Mouse (Mus musculus): Measurements from ENCODE around the gene Kcnb1. TPM values are rescaled to one million over a fixed set of nuclear protein-coding genes. Genes with fewer than 3 reads are reported as not detected.

Kcnb1 gene
- polyA plus RNA-seq, 1 experiment from 2014 or later = 0.24 TPM

GRCm38 (mm10) chr2:167125781-167126180, 64.2 kb downstream of the Kcnb1 start:
- H3K27me3 ChIP-seq (replicated peaks) = peaks cover 23% of the 10 kb centered on the region
- WGBS = 68% methylated on average over 4 of the region's 4 CpGs
- H3K4me2 ChIP-seq = no peak overlapping the region
- H3K4me1 ChIP-seq (replicated peaks) = peaks cover 32% of the 10 kb centered on the region
- no peak for ATAC-seq (ENCODE audit: insufficient number of reproducible peaks, low FRiP score)
- H3K36me3 ChIP-seq = no peaks in the 10 kb centered on the region
- 0 out of 2 replicates have a peak, but pooled peaks cover 3% of the 10 kb centered on the region for H3K9me3 ChIP-seq (replicated peaks)
- H3K4me3 ChIP-seq = no peak overlapping the region
- H3K27ac ChIP-seq (ENCODE audit: poor library complexity, severe bottlenecking) = no peak overlapping the region
- no peak overlapping the region for H3K9ac ChIP-seq

- H3K9me3 ChIP-seq (replicated peaks) = 0 out of 2 replicates have a peak, but pooled peaks cover 3% of the 10 kb centered on the region
- H3K36me3 ChIP-seq = no peaks in the 10 kb centered on the region
- peaks cover 17% of the 10 kb centered on the region for H3K4me1 ChIP-seq (replicated peaks)
- H3K27ac ChIP-seq (ENCODE audit: poor library complexity, severe bottlenecking) = no peak overlapping the region
- H3K4me2 ChIP-seq = no peak overlapping the region
- H3K27me3 ChIP-seq (replicated peaks) = peaks cover 17% of the 10 kb centered on the region; the same call in 1 of the 2 replicates
- H3K9ac ChIP-seq = no peak overlapping the region
- ATAC-seq (ENCODE audit: insufficient number of reproducible peaks, low FRiP score) = no peak
- WGBS = 39% methylated on average over 11 of the region's 11 CpGs
- H3K4me3 ChIP-seq = no peak overlapping the region
Measured at GRCm38 (mm10) chr2:167123936-167124335, 66.0 kb downstream of the Kcnb1 start.

- Histone ChIP-seq H3K27ac (ENCODE audit: poor library complexity, severe bottlenecking) (no peak overlapping the region), H3K4me3 (no peak overlapping the region), H3K36me3 (no peaks in the 10 kb centered on the region), H3K9me3 (replicated peaks) (0 out of 2 replicates have a peak, but pooled peaks cover 3% of the 10 kb centered on the region), H3K27me3 (replicated peaks) (0 out of 2 replicates have a peak, but pooled peaks cover 13% of the 10 kb centered on the region), H3K4me2 (no peak overlapping the region), H3K9ac (no peak overlapping the region), H3K4me1 (replicated peaks) (peaks cover 12% of the 10 kb centered on the region)
- 61% methylated on average over 6 of the region's 6 CpGs for WGBS
- ATAC-seq (ENCODE audit: insufficient number of reproducible peaks, low FRiP score) = no peak
Measured at GRCm38 (mm10) chr2:167122737-167123136, 67.2 kb downstream of the Kcnb1 start.

- 0 out of 2 replicates have a peak, but pooled peaks cover 13% of the 10 kb centered on the region for H3K27me3 ChIP-seq (replicated peaks)
Measured at GRCm38 (mm10) chr2:167121996-167122395, 68.0 kb downstream of the Kcnb1 start.

GRCm38 (mm10) chr2:167121228-167121627, 68.7 kb downstream of the Kcnb1 start:
- WGBS = 69% methylated on average over 6 of the region's 6 CpGs

More at GRCm38 (mm10) chr2:167121996-167122395, 68.0 kb downstream of the Kcnb1 start:
- H3K4me3 ChIP-seq = no peak overlapping the region
- WGBS = 82% methylated on average over 7 of the region's 7 CpGs
- 0 out of 2 replicates have a peak, but pooled peaks cover under 1% of the 10 kb centered on the region for H3K9me3 ChIP-seq (replicated peaks)
- no peak for ATAC-seq (ENCODE audit: insufficient number of reproducible peaks, low FRiP score)
- H3K4me1 ChIP-seq (replicated peaks) = peaks cover 12% of the 10 kb centered on the region
- no peaks in the 10 kb centered on the region for H3K36me3 ChIP-seq
- no peak overlapping the region for H3K27ac ChIP-seq (ENCODE audit: poor library complexity, severe bottlenecking)
- no peak overlapping the region for H3K9ac ChIP-seq
- no peak overlapping the region for H3K4me2 ChIP-seq

GRCm38 (mm10) chr2:167120186-167120830, 69.6 kb downstream of the Kcnb1 start:
- Histone ChIP-seq H3K36me3 (no peaks in the 10 kb centered on the region), H3K4me3 (no peak overlapping the region), H3K27ac (ENCODE audit: poor library complexity, severe bottlenecking) (no peak overlapping the region), H3K27me3 (replicated peaks) (0 out of 2 replicates have a peak, but pooled peaks cover 14% of the 10 kb centered on the region), H3K9me3 (replicated peaks) (no peaks in the 10 kb centered on the region), H3K4me2 (no peak overlapping the region), H3K4me1 (replicated peaks) (peaks cover 12% of the 10 kb centered on the region), H3K9ac (no peak overlapping the region)
- 74% methylated on average over 12 of the region's 12 CpGs for WGBS
- ATAC-seq (ENCODE audit: insufficient number of reproducible peaks, low FRiP score) = no peak

More at GRCm38 (mm10) chr2:167121228-167121627, 68.7 kb downstream of the Kcnb1 start:
- Histone ChIP-seq H3K36me3 (no peaks in the 10 kb centered on the region), H3K9ac (no peak overlapping the region), H3K4me1 (replicated peaks) (peaks cover 12% of the 10 kb centered on the region), H3K4me3 (no peak overlapping the region), H3K27me3 (replicated peaks) (0 out of 2 replicates have a peak, but pooled peaks cover 13% of the 10 kb centered on the region), H3K4me2 (no peak overlapping the region), H3K9me3 (replicated peaks) (no peaks in the 10 kb centered on the region), H3K27ac (ENCODE audit: poor library complexity, severe bottlenecking) (no peak overlapping the region)
- ATAC-seq (ENCODE audit: insufficient number of reproducible peaks, low FRiP score) = peak; percentile 56

- H3K36me3 ChIP-seq = no peaks in the 10 kb centered on the region
- H3K4me3 ChIP-seq = no peak overlapping the region
- H3K9ac ChIP-seq = no peak overlapping the region
- ATAC-seq (ENCODE audit: insufficient number of reproducible peaks, low FRiP score) = no peak
- peaks cover 5% of the 10 kb centered on the region for H3K4me1 ChIP-seq (replicated peaks)
- H3K9me3 ChIP-seq (replicated peaks) = no peaks in the 10 kb centered on the region
- H3K4me2 ChIP-seq = no peak overlapping the region
- H3K27me3 ChIP-seq (replicated peaks) = 0 out of 2 replicates have a peak, but pooled peaks cover 22% of the 10 kb centered on the region
- H3K27ac ChIP-seq (ENCODE audit: poor library complexity, severe bottlenecking) = no peak overlapping the region
- WGBS = 68% methylated on average over 10 of the region's 10 CpGs
Measured at GRCm38 (mm10) chr2:167118046-167118445, 71.9 kb downstream of the Kcnb1 start.

GRCm38 (mm10) chr2:167112737-167113136, 77.2 kb downstream of the Kcnb1 start:
- Histone ChIP-seq H3K9ac (no peak overlapping the region), H3K27ac (ENCODE audit: poor library complexity, severe bottlenecking) (no peak overlapping the region), H3K36me3 (no peaks in the 10 kb centered on the region), H3K27me3 (replicated peaks) (0 out of 2 replicates have a peak, but pooled peaks cover 26% of the 10 kb centered on the region), H3K4me2 (no peak overlapping the region), H3K4me1 (replicated peaks) (no peaks in the 10 kb centered on the region), H3K9me3 (replicated peaks) (no peaks in the 10 kb centered on the region), H3K4me3 (no peak overlapping the region)
- 40% methylated on average over 6 of the region's 6 CpGs for WGBS
- ATAC-seq (ENCODE audit: insufficient number of reproducible peaks, low FRiP score) = no peak

- WGBS = 58% methylated on average over 7 of the region's 7 CpGs
- 0 out of 2 replicates have a peak, but pooled peaks cover 26% of the 10 kb centered on the region for H3K27me3 ChIP-seq (replicated peaks)
Measured at GRCm38 (mm10) chr2:167112259-167112658, 77.7 kb downstream of the Kcnb1 start.

GRCm38 (mm10) chr2:167109506-167109905, 80.4 kb downstream of the Kcnb1 start:
- Histone ChIP-seq H3K27me3 (replicated peaks) (0 out of 2 replicates have a peak, but pooled peaks cover 36% of the 10 kb centered on the region), H3K27ac (ENCODE audit: poor library complexity, severe bottlenecking) (no peak overlapping the region), H3K9me3 (replicated peaks) (peaks cover 4% of the 10 kb centered on the region; the same call in 1 of the 2 replicates), H3K9ac (no peak overlapping the region), H3K4me1 (replicated peaks) (no peaks in the 10 kb centered on the region), H3K4me2 (no peak overlapping the region), H3K4me3 (no peak overlapping the region), H3K36me3 (no peaks in the 10 kb centered on the region)
- 79% methylated on average over 8 of the region's 8 CpGs for WGBS
- ATAC-seq (ENCODE audit: insufficient number of reproducible peaks, low FRiP score) = no peak

More at GRCm38 (mm10) chr2:167112259-167112658, 77.7 kb downstream of the Kcnb1 start:
- no peak overlapping the region for H3K4me2 ChIP-seq
- H3K9me3 ChIP-seq (replicated peaks) = no peaks in the 10 kb centered on the region
- no peak overlapping the region for H3K27ac ChIP-seq (ENCODE audit: poor library complexity, severe bottlenecking)
- H3K4me3 ChIP-seq = no peak overlapping the region
- no peaks in the 10 kb centered on the region for H3K4me1 ChIP-seq (replicated peaks)
- H3K36me3 ChIP-seq = no peaks in the 10 kb centered on the region
- 0 out of 2 replicates have a peak overlapping the region, but pooled peaks have one; percentile 18 for H3K9ac ChIP-seq
- ATAC-seq (ENCODE audit: insufficient number of reproducible peaks, low FRiP score) = no peak

GRCm38 (mm10) chr2:167103546-167103945, 86.4 kb downstream of the Kcnb1 start:
- H3K4me2 ChIP-seq = no peak overlapping the region
- H3K9me3 ChIP-seq (replicated peaks) = peaks cover 4% of the 10 kb centered on the region; the same call in 1 of the 2 replicates
- 44% methylated on average over 7 of the region's 7 CpGs for WGBS
- no peaks in the 10 kb centered on the region for H3K36me3 ChIP-seq
- peaks cover 8% of the 10 kb centered on the region for H3K4me1 ChIP-seq (replicated peaks)
- no peak overlapping the region for H3K4me3 ChIP-seq
- no peak for ATAC-seq (ENCODE audit: insufficient number of reproducible peaks, low FRiP score)
- H3K27ac ChIP-seq (ENCODE audit: poor library complexity, severe bottlenecking) = no peak overlapping the region
- H3K27me3 ChIP-seq (replicated peaks) = peaks cover 25% of the 10 kb centered on the region; the same call in 1 of the 2 replicates
- no peak overlapping the region for H3K9ac ChIP-seq
